Mouse (Mus musculus): Measurements from ENCODE around the gene Wdr95.

GRCm38 (mm10) chr5:149612740-149613139 lies 84.3 kb downstream of the Wdr95 start:
- TF ChIP-seq CTCF (IDR thresholded peaks at IDR 0.05) = no peak
- no peak for TF ChIP-seq EP300 (IDR thresholded peaks at IDR 0.05; ENCODE audit: insufficient read depth, low read depth, low read length)

Measured in heart, adult 2 months (tissue).